12 mouse cellular contexts compared by ENCODE assay signal in genomic region chr14:103663026-103663425, GRCm38 (mm10). TPM values are rescaled to one million over a fixed set of nuclear protein-coding genes. Genes with fewer than 3 reads are reported as not detected.
A peak's percentile ranks its signal among the peaks of the same experiment; 100 is the strongest.
DNase-seq lines count a peak whose midpoint lies in the region; ATAC-seq lines count a peak whose summit lies in the region.
"Had no signal": no experiment of that assay in that cellular context is flagged by ENCODE, and none has a peak within 500 bp of the region (broad histone marks: within the 10 kb centered on the region; RNA-seq: fewer than 3 reads in every experiment).

No protein-coding gene starts in this region.

- H3K4me2 ChIP-seq in midbrain, embryonic 12.5 days (replicated peaks): no peak overlapping the region
- no peak overlapping the region for H3K4me2 ChIP-seq in midbrain, embryonic 14.5 days (ENCODE audit: low read length)
- no peak overlapping the region for H3K4me2 ChIP-seq in forebrain, embryonic 15.5 days (replicated peaks)
- H3K4me2 ChIP-seq: liver, embryonic 12.5 days had no signal

- H3K27me3 ChIP-seq in midbrain, embryonic 12.5 days: no peaks in the 10 kb centered on the region
- no peaks in the 10 kb centered on the region for H3K27me3 ChIP-seq in midbrain, embryonic 14.5 days (ENCODE audit: control insufficient read depth, insufficient read depth, low read length)
- no peaks in the 10 kb centered on the region for H3K27me3 ChIP-seq in forebrain, embryonic 15.5 days
- H3K27me3 ChIP-seq: liver, embryonic 12.5 days had no signal

- H3K9me3 ChIP-seq in midbrain, embryonic 12.5 days: no peaks in the 10 kb centered on the region
- H3K9me3 ChIP-seq in midbrain, embryonic 14.5 days (ENCODE audit: control insufficient read depth, low read length): no peaks in the 10 kb centered on the region
- no peaks in the 10 kb centered on the region for H3K9me3 ChIP-seq in forebrain, embryonic 15.5 days
- H3K9me3 ChIP-seq: liver, embryonic 12.5 days had no signal

- H3K27ac ChIP-seq in midbrain, embryonic 12.5 days (replicated peaks): no peak overlapping the region
- H3K27ac ChIP-seq in midbrain, embryonic 14.5 days (replicated peaks; ENCODE audit: low read depth, low read length): no peak overlapping the region
- H3K27ac ChIP-seq in forebrain, embryonic 15.5 days (replicated peaks): no peak overlapping the region
- H3K27ac ChIP-seq: liver, embryonic 12.5 days had no signal

- 63% methylated on average over 7 of the region's 7 CpGs for WGBS in midbrain, embryonic 12.5 days
- 62% methylated on average over 7 of the region's 7 CpGs for WGBS in midbrain, embryonic 14.5 days
- WGBS in forebrain, embryonic 15.5 days: 46% methylated on average over 7 of the region's 7 CpGs

- H3K9ac ChIP-seq in midbrain, embryonic 12.5 days (replicated peaks): no peak overlapping the region
- no peak overlapping the region for H3K9ac ChIP-seq in midbrain, embryonic 14.5 days (replicated peaks; ENCODE audit: low read length)
- H3K9ac ChIP-seq in forebrain, embryonic 15.5 days (replicated peaks): no peak overlapping the region
- H3K9ac ChIP-seq: liver, embryonic 12.5 days had no signal

- DNase-seq in midbrain, embryonic 14.5 days: no peak
- DNase-seq in layer of hippocampus, adult 9-10 months (ENCODE audit: low spot score): peak; percentile 76
- DNase-seq in right cerebral cortex, postnatal 10 days (ENCODE audit: low spot score in 2 of 2): peak; percentile 67 to 85
- no peak for DNase-seq in thymus, postnatal 4 days
- no peak for DNase-seq in embryo, embryonic 11 days
- no peak for DNase-seq in thymus, postnatal 36 days
- DNase-seq: adrenal gland, adult 2 months; kidney, postnatal 14 days; thymus, postnatal 14 days had no signal

- peaks cover 28% of the 10 kb centered on the region for H3K36me3 ChIP-seq in midbrain, embryonic 12.5 days
- peaks cover 15% of the 10 kb centered on the region; the same call in 1 of the 2 replicates for H3K36me3 ChIP-seq in midbrain, embryonic 14.5 days (ENCODE audit: control insufficient read depth, insufficient read depth, low read length)
- peaks cover 24% of the 10 kb centered on the region for H3K36me3 ChIP-seq in forebrain, embryonic 15.5 days
- H3K36me3 ChIP-seq: liver, embryonic 12.5 days had no signal

- H3K4me1 ChIP-seq in midbrain, embryonic 12.5 days: peaks cover 10% of the 10 kb centered on the region; the same call in 1 of the 2 replicates
- H3K4me1 ChIP-seq in midbrain, embryonic 14.5 days (ENCODE audit: control insufficient read depth, insufficient read depth, low read length): 0 out of 2 replicates have a peak, but pooled peaks cover 4% of the 10 kb centered on the region
- H3K4me1 ChIP-seq in forebrain, embryonic 15.5 days: peaks cover 19% of the 10 kb centered on the region
- H3K4me1 ChIP-seq: liver, embryonic 12.5 days had no signal

- ATAC-seq in midbrain, embryonic 12.5 days (ENCODE audit: low FRiP score, low read depth): peak; percentile 39; the same call in 1 of the 2 replicates
- no peak; the same call in 1 of the 2 replicates for ATAC-seq in midbrain, embryonic 14.5 days (ENCODE audit: low FRiP score, low TSS enrichment)
- peak; percentile 66 for ATAC-seq in forebrain, embryonic 15.5 days (replicated peaks)
- ATAC-seq: liver, embryonic 12.5 days had no signal

- no peak overlapping the region for H3K4me3 ChIP-seq in midbrain, embryonic 12.5 days
- no peak overlapping the region for H3K4me3 ChIP-seq in midbrain, embryonic 14.5 days (replicated peaks; ENCODE audit: low read depth, low read length)
- no peak overlapping the region for H3K4me3 ChIP-seq in forebrain, embryonic 15.5 days
- H3K4me3 ChIP-seq: liver, embryonic 12.5 days had no signal

RNA-seq across cellular contexts. Expression of gene Slain1, which starts 13.0 kb away (rescaled TPM):
- polyA plus RNA-seq in midbrain, embryonic 12.5 days (2016; fragmentation: Nextera tagmentation; extraction: Ambion mirVana): 22.9 and 28.2 TPM in 2 replicates
- 30.8 and 33.1 TPM in 2 replicates for polyA plus RNA-seq in midbrain, embryonic 14.5 days (2014; fragmentation: Nextera tagmentation; extraction: Ambion mirVana)
- 31.8 and 35.9 TPM in 2 replicates for polyA plus RNA-seq in forebrain, embryonic 15.5 days (2015; fragmentation: Nextera tagmentation; extraction: Ambion mirVana)

Comparison
In these comparisons a context has a peak if more than half of its experiments do, and no peak if none do; other contexts are left out.
1. DNase-seq: peak in layer of hippocampus, adult 9-10 months (single experiment) and right cerebral cortex, postnatal 10 days (2 of 2); none in midbrain, embryonic 14.5 days (single experiment), thymus, postnatal 4 days (single experiment), embryo, embryonic 11 days (single experiment) and thymus, postnatal 36 days (0 of 2).